Mouse (Mus musculus) hindbrain, embryonic 14.5 days (tissue): ENCODE measurements around the gene Hoxa10. TPM values are rescaled to one million over a fixed set of nuclear protein-coding genes. Genes with fewer than 3 reads are reported as not detected.
A peak's percentile ranks its signal among the peaks of the same experiment; 100 is the strongest.

Experiments used
- ATAC-seq: fragments of 200-750 bp; cut with Nextera tagmentation; 2 replicates; pipeline ENCODE4 v1.8.0; 2017; ENCODE audit warnings: moderate number of reproducible peaks, mild to moderate bottlenecking, moderate TSS enrichment, moderate library complexity; ENCODE audit not compliant: low FRiP score
- DNase-seq: peaks from one replicate; pipeline ENCODE4 v3.0.0-alpha.2; 2015; ENCODE audit warnings: low spot score
- H3K27ac ChIP-seq: fragments of 300-500 bp; sonication (generic); 2 replicates; pipeline ENCODE4 v1.5.1; 2014; ENCODE audit warnings: mild to moderate bottlenecking, moderate library complexity
- H3K27me3 ChIP-seq: fragments of 300-500 bp; sonication (generic); 2 replicates; pipeline ENCODE4 v1.6.1; 2014; ENCODE audit warnings: mild to moderate bottlenecking, low read length, mixed read lengths; ENCODE audit not compliant: control insufficient read depth, insufficient read depth
- H3K36me3 ChIP-seq: fragments of 300-500 bp; sonication (generic); replicated peaks from 2 replicates; pipeline ENCODE4 v1.6.1; 2014; ENCODE audit not compliant: control insufficient read depth, insufficient read depth
- H3K4me1 ChIP-seq: fragments of 300-500 bp; sonication (generic); replicated peaks from 2 replicates; pipeline ENCODE4 v1.6.1; 2014; ENCODE audit warnings: antibody characterized with exemption, low read length, mixed read lengths; ENCODE audit not compliant: control insufficient read depth, insufficient read depth
- H3K4me2 ChIP-seq: fragments of 300-500 bp; sonication (generic); replicated peaks from 2 replicates; pipeline ENCODE4 v1.6.1; 2014; ENCODE audit warnings: mild to moderate bottlenecking, moderate library complexity
- H3K4me3 ChIP-seq: fragments of 300-500 bp; sonication (generic); replicated peaks from 2 replicates; pipeline ENCODE4 v1.5.1; 2014; ENCODE audit warnings: mild to moderate bottlenecking, low read length
- H3K9ac ChIP-seq: fragments of 300-500 bp; sonication (generic); 2 replicates; pipeline ENCODE4 v1.6.1; 2014
- H3K9me3 ChIP-seq: fragments of 300-500 bp; sonication (generic); 2 replicates; pipeline ENCODE4 v1.6.1; 2016; ENCODE audit warnings: low read length; ENCODE audit not compliant: control insufficient read depth
- WGBS: fragments of 180-500 bp; shearing (Covaris S2); extraction: QIAGEN DNeasy Blood & Tissue Kit; methylation state at CpG from one replicate; pipeline ENCODE4 v1.1.7; 2014; 5-methylcytosine and 5-hydroxymethylcytosine counted together
- polyA plus RNA-seq: library from polyadenylated mRNA; unstranded; fragments of >200 nt; fragmentation: Nextera tagmentation; extraction: Ambion mirVana; gene quantifications from 2 replicates; pipeline ENCODE4 v1.2.1, GENCODE M21; 2014

Hoxa10 gene
- polyA plus RNA-seq, 1 experiment from 2014 or later, result 0.37 TPM

DNA sequence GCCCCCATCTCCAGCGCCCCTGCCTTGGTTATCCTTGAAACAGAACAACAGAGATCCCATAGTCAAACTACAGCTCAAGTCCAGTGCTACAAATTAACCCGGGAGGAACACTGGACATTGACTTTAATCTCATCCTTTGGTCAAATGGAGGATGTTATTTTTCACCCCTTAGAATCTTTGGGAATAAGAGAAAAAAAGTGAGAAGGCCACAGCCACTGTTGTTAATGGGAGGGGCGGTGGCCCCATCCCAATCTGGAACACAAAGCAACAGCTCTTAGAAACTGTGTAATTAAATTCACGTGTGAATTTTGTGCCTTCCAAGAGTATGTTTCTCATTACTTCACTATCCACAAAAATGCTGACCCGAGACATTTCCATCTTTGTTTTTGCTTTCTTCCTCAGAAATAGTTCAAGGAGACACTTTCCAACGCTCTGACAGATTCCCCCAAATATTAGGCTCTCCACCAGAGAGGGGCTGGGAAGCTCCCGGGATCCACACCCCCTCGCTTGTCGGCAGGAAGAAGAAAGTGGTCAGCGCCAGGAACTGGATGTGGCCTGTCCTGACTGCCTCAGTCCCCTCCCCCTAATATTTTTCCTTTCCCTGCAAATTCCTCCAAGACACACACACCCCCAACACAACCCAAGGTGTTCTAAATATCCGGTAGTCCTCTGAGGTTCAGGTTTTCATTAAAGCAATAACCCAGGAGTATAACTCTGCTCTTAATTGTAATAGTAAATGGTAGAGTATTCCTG lies 13.0 kb downstream of the Hoxa10 start:
- H3K9ac ChIP-seq, result no peak overlapping the region
- DNase-seq (no peak), ATAC-seq (no peak)
- H3K9me3 ChIP-seq, result no peaks in the 10 kb centered on the region
- no peak overlapping the region for H3K4me3 ChIP-seq
- no peak overlapping the region for H3K27ac ChIP-seq
- no peaks in the 10 kb centered on the region for H3K36me3 ChIP-seq
- no peak overlapping the region for H3K4me2 ChIP-seq
- WGBS, result 5% methylated on average over 11 of the region's 11 CpGs
- H3K27me3 ChIP-seq, result peaks cover 97% of the 10 kb centered on the region
- no peaks in the 10 kb centered on the region for H3K4me1 ChIP-seq

DNA sequence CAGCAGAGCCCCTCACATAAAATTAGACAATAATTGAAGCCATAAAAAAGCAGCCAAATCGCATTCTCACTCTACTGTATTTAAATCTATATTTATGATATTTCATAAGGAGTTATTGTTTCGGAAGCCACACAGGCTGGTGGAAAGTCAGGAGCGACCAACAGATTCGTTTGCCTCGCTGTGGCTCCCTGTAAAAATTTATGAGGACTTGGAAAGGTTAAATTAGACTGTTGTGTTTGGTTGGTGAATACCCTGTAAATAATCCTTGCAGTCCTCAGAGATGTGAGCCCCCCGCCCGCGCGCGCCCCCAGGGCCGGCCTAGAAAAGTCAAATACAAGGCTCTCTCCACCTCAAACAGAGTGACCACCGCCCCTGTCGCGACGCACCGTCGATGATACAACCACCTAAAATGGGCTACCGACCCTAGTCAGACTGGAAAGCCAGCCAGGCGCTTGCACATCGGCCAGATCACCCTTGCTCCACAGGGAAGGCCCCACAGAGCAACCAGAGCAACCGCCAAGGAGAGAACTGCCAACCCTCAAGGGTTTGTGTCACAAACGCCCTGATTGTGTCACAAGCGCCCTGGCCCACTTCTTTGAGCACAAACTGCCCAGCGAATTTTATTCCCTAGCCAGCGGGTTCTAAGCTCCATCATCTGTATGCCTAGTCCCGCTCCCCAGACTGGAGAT lies 13.9 kb downstream of the Hoxa10 start:
- ATAC-seq, result no peak

DNA sequence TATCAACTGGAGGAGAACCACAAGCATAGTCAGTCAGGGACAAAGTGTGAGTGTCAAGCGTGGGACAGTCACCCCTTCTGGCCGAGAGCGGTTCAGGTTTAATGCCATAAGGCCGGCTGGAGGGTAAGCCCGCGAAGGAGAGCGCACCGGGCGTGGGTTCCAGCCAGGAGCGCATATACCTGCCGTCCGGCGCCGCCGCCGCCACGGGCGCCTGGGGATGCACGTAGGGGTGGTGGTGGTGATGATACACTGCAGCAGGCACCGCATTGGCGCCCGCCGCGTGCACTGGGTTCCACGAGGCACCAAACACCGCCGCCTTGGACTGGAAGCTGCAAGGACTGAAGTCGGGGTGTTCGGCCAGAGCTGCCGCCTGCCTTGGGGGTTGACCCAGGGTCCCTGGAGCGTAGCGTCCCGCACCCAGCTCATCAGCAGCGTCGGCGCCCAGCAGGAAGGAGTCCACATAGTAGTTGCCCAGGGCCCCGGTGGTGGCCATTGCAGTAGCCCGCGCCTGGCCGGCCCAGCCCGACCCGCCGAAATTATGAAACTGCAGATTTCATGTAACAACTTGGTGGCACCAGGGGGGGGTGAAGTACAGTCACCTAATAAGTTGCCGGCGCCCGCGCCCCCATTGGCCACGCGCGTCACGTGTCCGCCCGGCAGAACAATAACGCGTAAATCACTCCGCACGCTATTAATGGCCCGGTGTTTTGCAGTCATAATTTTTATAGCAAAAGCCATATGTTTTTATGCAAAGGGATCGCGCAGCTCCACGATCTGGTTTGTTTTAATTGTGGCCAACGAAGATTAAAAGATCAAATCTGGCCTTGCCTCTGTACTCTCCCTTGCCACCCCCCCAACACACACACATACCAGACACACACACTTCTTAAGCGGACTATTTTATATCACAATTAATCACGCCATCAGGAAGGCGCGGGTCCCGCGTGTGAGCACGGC lies 14.8 kb downstream of the Hoxa10 start:
- H3K27ac ChIP-seq, result no peak overlapping the region
- 0 out of 2 replicates have a peak, but pooled peaks cover 4% of the 10 kb centered on the region for H3K4me1 ChIP-seq
- H3K36me3 ChIP-seq, result no peaks in the 10 kb centered on the region
- no peaks in the 10 kb centered on the region for H3K9me3 ChIP-seq
- H3K4me3 ChIP-seq, result no peak overlapping the region
- WGBS, result 3% methylated on average over 66 of the region's 69 CpGs
- no peak overlapping the region for H3K9ac ChIP-seq
- H3K27me3 ChIP-seq, result peaks cover 99% of the 10 kb centered on the region
- no peak for DNase-seq
- H3K4me2 ChIP-seq, result no peak overlapping the region
- no peak for ATAC-seq

More for the DNA sequence above, 13.9 kb downstream of the Hoxa10 start:
- 2% methylated on average over 26 of the region's 26 CpGs for WGBS
- H3K4me1 ChIP-seq, result no peaks in the 10 kb centered on the region
- no peaks in the 10 kb centered on the region for H3K9me3 ChIP-seq
- peaks cover 97% of the 10 kb centered on the region for H3K27me3 ChIP-seq
- H3K9ac ChIP-seq, result no peak overlapping the region
- H3K36me3 ChIP-seq, result no peaks in the 10 kb centered on the region
- no peak overlapping the region for H3K27ac ChIP-seq
- no peak overlapping the region for H3K4me3 ChIP-seq
- DNase-seq, result no peak
- no peak overlapping the region for H3K4me2 ChIP-seq

DNA sequence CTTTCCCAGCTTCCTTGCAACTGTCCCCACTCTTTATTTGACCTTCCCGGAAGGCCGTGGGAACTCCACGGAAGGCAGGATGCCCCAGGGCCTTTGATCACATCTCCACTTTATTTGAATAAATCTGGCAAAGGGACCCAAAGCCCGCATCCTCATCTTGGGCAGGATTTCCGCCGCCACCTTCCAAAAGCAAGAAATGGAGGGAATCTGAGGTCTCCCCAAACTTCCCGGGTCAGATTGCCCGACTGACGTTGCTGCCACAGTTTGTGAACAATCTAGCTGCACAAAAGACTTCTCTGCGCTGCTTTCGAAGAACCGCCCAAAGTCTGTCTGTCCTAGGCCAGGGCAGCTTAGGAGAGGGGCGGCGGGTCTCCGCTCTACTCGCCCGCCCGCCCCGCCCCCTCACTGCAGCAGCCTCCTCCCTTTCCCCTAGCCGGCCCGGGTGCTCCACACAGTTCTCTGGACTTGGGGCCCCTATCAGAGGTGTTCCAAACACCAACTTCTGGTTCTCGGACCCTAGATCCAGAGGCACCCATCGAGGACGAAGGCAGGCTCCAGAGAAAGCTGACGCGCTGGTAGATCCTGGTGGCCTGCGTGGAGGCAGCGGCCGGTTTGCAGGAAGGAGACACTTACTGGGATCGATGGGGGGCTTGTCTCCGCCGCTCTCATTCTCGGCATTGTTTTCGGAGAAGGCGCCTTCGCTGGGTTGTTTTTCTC lies 15.6 kb downstream of the Hoxa10 start:
- no peaks in the 10 kb centered on the region for H3K36me3 ChIP-seq
- peaks cover 99% of the 10 kb centered on the region for H3K27me3 ChIP-seq
- H3K9me3 ChIP-seq, result no peaks in the 10 kb centered on the region
- no peak for ATAC-seq
- H3K4me2 ChIP-seq, result no peak overlapping the region
- H3K4me1 ChIP-seq, result 0 out of 2 replicates have a peak, but pooled peaks cover 4% of the 10 kb centered on the region
- no peak overlapping the region for H3K9ac ChIP-seq
- no peak for DNase-seq
- no peak overlapping the region for H3K4me3 ChIP-seq
- WGBS, result under 1% methylated on average over 36 of the region's 36 CpGs
- no peak overlapping the region for H3K27ac ChIP-seq

DNA sequence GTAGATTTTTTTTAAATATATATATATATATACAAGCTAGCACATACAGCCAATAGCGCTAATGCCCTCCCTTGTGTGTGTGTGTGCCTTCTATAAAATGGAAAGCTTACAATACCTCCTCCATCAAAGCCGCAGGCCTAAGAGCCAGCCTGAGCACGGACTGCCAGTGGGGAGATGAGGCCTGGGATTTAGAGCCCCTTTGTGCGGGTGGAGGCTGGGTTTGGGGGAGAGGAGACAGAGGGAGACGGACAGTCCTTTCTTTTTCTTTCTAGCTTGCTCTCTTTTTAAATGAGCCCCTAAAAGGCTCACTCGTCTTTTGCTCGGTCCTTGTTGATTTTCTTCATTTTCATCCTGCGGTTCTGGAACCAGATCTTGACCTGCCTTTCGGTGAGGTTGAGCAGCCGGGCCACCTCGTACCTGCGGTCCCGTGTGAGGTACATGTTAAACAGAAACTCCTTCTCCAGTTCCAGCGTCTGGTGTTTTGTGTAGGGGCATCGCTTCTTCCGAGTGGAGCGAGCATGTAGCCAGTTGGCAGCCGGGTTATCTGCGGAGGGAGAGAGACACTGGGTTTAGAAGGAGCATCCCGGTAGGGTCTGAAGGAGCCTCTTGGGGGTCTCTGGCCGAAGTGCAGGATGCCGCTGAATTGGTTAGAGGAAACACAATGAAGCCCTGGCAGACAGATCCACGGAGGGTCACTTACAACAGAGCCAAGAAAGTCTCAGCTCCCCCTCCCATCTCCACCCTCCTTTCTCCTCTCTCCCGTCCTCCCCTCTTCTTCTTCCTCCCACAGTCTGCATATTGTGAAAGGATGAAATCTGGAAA lies 16.5 kb downstream of the Hoxa10 start:
- Histone ChIP-seq H3K4me2 (no peak overlapping the region), H3K9ac (no peak overlapping the region), H3K4me3 (no peak overlapping the region), H3K27me3 (peaks cover 99% of the 10 kb centered on the region), H3K4me1 (0 out of 2 replicates have a peak, but pooled peaks cover 4% of the 10 kb centered on the region), H3K36me3 (no peaks in the 10 kb centered on the region), H3K27ac (no peak overlapping the region), H3K9me3 (no peaks in the 10 kb centered on the region)
- no peak for DNase-seq
- ATAC-seq, result no peak
- WGBS, result 1% methylated on average over 24 of the region's 24 CpGs

DNA sequence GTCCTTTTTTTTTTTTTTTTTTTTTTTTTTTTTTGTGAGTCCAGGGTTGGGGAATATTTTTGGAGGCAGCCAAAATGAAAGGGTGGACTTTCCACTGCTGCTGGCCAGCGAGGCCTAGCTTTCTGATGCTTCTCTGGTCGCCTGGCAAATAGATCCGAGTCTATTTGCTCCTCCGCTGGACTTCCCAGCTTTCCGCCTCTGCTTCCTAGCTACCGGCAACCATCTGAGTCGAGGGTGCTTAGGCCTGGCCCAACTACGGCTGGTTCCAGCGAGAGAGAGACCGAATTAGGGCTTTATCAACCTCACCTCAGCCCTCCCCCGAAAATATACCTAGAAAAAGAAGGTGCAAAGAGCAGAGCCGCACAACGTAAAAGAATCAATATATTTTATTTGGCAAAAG lies 17.9 kb downstream of the Hoxa10 start:
- H3K4me1 ChIP-seq, result 0 out of 2 replicates have a peak, but pooled peaks cover 4% of the 10 kb centered on the region
- no peak overlapping the region for H3K9ac ChIP-seq
- H3K36me3 ChIP-seq, result no peaks in the 10 kb centered on the region
- no peak for ATAC-seq
- H3K27ac ChIP-seq, result no peak overlapping the region
- H3K4me3 ChIP-seq, result no peak overlapping the region
- WGBS, result 10% methylated on average over 13 of the region's 13 CpGs
- no peaks in the 10 kb centered on the region for H3K9me3 ChIP-seq
- DNase-seq, result no peak
- no peak overlapping the region for H3K4me2 ChIP-seq
- peaks cover 100% of the 10 kb centered on the region for H3K27me3 ChIP-seq

DNA sequence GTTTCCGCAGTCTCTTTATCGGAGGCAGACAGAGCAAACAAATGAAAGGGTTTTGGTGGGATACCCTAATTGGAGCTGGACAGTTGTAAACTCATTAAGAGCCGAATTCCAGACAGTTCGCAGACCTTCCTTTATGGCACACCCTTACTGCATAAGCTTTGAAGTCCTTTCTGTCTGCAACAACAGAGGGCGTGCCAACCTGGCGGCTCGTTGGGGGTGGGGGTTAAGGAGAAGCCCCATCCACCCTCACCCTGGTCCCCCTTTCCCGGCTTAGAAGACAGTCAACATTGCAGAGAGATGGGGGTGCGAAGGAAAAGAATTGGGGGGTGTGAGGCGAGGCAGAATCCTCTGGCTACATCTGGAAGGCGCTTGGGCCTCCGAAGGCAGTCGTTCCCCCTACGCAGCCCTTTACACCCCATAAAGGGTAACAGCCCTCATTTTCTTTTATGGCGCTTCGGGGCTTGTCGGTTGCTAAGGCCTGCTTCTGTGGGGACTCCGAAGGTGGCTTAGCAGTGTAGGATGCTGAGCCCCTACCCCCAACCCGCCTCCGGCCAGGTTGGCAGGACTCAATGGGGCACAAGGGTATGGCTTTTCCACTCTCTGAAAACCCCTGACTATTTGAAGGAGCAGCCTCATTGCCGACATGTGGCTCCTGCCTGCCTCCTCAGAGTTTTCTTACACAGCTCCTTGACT lies 18.5 kb downstream of the Hoxa10 start:
- Histone ChIP-seq H3K9me3 (no peaks in the 10 kb centered on the region), H3K4me1 (0 out of 2 replicates have a peak, but pooled peaks cover 4% of the 10 kb centered on the region), H3K4me2 (peak overlapping the region; percentile 63), H3K27me3 (peaks cover 100% of the 10 kb centered on the region), H3K4me3 (0 out of 2 replicates have a peak overlapping the region, but pooled peaks have one; percentile 37), H3K36me3 (no peaks in the 10 kb centered on the region), H3K9ac (no peak overlapping the region), H3K27ac (no peak overlapping the region)
- ATAC-seq (peak; percentile 3; the same call in 1 of the 2 replicates), DNase-seq (no peak)
- 5% methylated on average over 21 of the region's 21 CpGs for WGBS
